Comparison of ENCODE assay signal across 7 mouse cellular contexts in genomic region chr3:123128781-123129180, GRCm38 (mm10).
A peak's percentile ranks its signal among the peaks of the same experiment; 100 is the strongest.
DNase-seq lines count a peak whose midpoint lies in the region; ATAC-seq and TF ChIP-seq lines count a peak whose summit lies in the region.

No protein-coding gene starts in this region.

- H3K27me3 ChIP-seq in lung, postnatal 0 days (replicated peaks; ENCODE audit: insufficient read depth, low read length), result no peaks in the 10 kb centered on the region
- no peaks in the 10 kb centered on the region for H3K27me3 ChIP-seq in midbrain, embryonic 16.5 days (ENCODE audit: control insufficient read depth, insufficient read depth, low read depth, low read length)

- peak overlapping the region; percentile 21 for H3K4me3 ChIP-seq in gastrocnemius, adult 2 months
- no peak overlapping the region for H3K4me3 ChIP-seq in lung, postnatal 0 days (ENCODE audit: low read depth, low read length)
- H3K4me3 ChIP-seq in midbrain, embryonic 16.5 days (ENCODE audit: low read depth, low read length), result no peak overlapping the region

- ATAC-seq in lung, postnatal 0 days, result peak; percentile 37; the same call in 1 of the 2 replicates
- no peak for ATAC-seq in midbrain, embryonic 16.5 days

- no peaks in the 10 kb centered on the region for H3K4me1 ChIP-seq in lung, postnatal 0 days (ENCODE audit: insufficient read depth, low read depth, low read length)
- no peaks in the 10 kb centered on the region for H3K4me1 ChIP-seq in midbrain, embryonic 16.5 days (ENCODE audit: control insufficient read depth, insufficient read depth, low read length)

- WGBS in lung, postnatal 0 days, result 64% methylated on average over 8 of the region's 8 CpGs
- 82% methylated on average over 8 of the region's 8 CpGs for WGBS in midbrain, embryonic 16.5 days

- no peak overlapping the region for H3K4me2 ChIP-seq in lung, postnatal 0 days (replicated peaks; ENCODE audit: low read depth, low read length)
- no peak overlapping the region for H3K4me2 ChIP-seq in midbrain, embryonic 16.5 days (ENCODE audit: low read length)

- no peak for TF ChIP-seq CTCF in gastrocnemius, adult 2 months (IDR thresholded peaks at IDR 0.05)
- TF ChIP-seq CTCF in lung, postnatal 0 days (IDR thresholded peaks at IDR 0.05), result no peak

- H3K9me3 ChIP-seq in lung, postnatal 0 days (ENCODE audit: low read length), result no peaks in the 10 kb centered on the region
- H3K9me3 ChIP-seq in midbrain, embryonic 16.5 days (replicated peaks; ENCODE audit: control insufficient read depth, low read length, poor library complexity, severe bottlenecking), result no peaks in the 10 kb centered on the region

- TF ChIP-seq EP300 in lung, postnatal 0 days (IDR thresholded peaks at IDR 0.05), result no peak

- H3K27ac ChIP-seq in gastrocnemius, adult 2 months, result peak overlapping the region; percentile 90
- no peak overlapping the region for H3K27ac ChIP-seq in lung, postnatal 0 days (ENCODE audit: low read length)
- no peak overlapping the region for H3K27ac ChIP-seq in midbrain, embryonic 16.5 days (ENCODE audit: low read length)

- intact Hi-C loops in gastrocnemius, adult 2 months (cut with DNase I), result no loop called here

- H3K36me3 ChIP-seq in lung, postnatal 0 days (ENCODE audit: insufficient read depth, low read length), result no peaks in the 10 kb centered on the region; the same call in 1 of the 2 replicates
- no peaks in the 10 kb centered on the region for H3K36me3 ChIP-seq in midbrain, embryonic 16.5 days (ENCODE audit: control insufficient read depth, insufficient read depth, low read length)

- peak; percentile 26 to 44 for DNase-seq in kidney, adult 8-10 months
- no peak for DNase-seq in kidney, postnatal 14 days
- DNase-seq in adrenal gland, postnatal 25 days, result peak; percentile 39
- peak; percentile 92 for DNase-seq in gastrocnemius, adult 2 months
- peak; percentile 24 for DNase-seq in lung, postnatal 0 days (ENCODE audit: low spot score)
- DNase-seq in urinary bladder, postnatal 25 days (ENCODE audit: low spot score), result no peak

- H3K9ac ChIP-seq in lung, postnatal 0 days (replicated peaks; ENCODE audit: low read depth), result no peak overlapping the region
- no peak overlapping the region for H3K9ac ChIP-seq in midbrain, embryonic 16.5 days (ENCODE audit: low read depth, low read length)

Comparison
In these comparisons a context has a peak if more than half of its experiments do, and no peak if none do; other contexts are left out.
1. DNase-seq: peak in kidney, adult 8-10 months (2 of 2), adrenal gland, postnatal 25 days (single experiment), gastrocnemius, adult 2 months (single experiment) and lung, postnatal 0 days (single experiment); none in kidney, postnatal 14 days (single experiment) and urinary bladder, postnatal 25 days (single experiment).